Mouse (Mus musculus) hindlimb bud, embryonic 11.5 days (tissue): ENCODE results near the gene Rasl10b.

Source experiments
- DNase-seq: peaks from one replicate; pipeline ENCODE4 v3.0.0-alpha.2; 2012; ENCODE audit warnings: low read depth, low spot score; ENCODE audit errors: extremely low spot score

Gene Rasl10b

GRCm38 (mm10) chr11:83429355-83429754 lies 20.4 kb downstream of the Rasl10b start, which contains the start of gene Gas2l2:
TSS of gene Gas2l2 (minus strand) at chr11:83429455.
- no peak for DNase-seq

DNA sequence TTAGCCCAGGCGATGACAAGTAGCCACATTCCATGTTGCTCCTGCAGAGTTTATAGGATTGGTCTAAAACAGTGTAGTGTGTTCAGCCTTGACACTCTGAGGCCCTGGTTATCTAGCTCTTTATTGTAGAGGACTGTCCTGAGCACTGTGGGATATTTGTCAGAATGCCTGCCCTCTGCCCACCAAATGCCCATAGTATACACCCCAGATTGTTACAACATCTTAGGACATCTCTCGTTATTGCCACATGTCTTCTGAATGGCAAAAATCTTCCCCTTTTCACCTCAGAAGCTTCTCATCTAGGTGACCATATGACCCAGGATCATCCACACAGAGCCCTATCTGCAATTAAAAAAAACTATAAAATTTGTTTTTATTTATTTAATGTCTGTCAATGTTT lies 23.6 kb downstream of the Rasl10b start:
- DNase-seq: no peak

DNA sequence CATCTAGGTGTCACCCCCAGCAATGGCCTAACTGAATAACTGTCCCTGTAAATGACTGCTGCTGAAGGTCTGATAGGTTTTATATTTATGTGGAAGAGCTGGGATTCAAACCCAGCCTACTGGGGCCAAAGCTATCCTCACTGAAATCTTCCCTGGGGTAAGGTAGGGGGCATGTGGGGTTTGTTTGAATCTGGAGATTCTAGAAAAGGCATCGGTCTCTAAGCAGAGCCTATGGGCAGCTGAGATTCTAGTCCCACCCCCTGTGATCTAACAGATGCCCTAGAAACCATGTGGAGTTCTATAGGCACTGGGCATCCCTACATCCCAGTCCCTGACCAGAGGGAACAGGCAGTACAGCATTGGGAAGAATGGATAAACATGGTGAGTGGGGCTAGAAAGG lies 28.4 kb downstream of the Rasl10b start, which contains the start of gene 1700020L24Rik:
Gene 1700020L24Rik (plus strand): TSS at position 301 of the 400 bp plus-strand sequence.
- no peak for DNase-seq

DNA sequence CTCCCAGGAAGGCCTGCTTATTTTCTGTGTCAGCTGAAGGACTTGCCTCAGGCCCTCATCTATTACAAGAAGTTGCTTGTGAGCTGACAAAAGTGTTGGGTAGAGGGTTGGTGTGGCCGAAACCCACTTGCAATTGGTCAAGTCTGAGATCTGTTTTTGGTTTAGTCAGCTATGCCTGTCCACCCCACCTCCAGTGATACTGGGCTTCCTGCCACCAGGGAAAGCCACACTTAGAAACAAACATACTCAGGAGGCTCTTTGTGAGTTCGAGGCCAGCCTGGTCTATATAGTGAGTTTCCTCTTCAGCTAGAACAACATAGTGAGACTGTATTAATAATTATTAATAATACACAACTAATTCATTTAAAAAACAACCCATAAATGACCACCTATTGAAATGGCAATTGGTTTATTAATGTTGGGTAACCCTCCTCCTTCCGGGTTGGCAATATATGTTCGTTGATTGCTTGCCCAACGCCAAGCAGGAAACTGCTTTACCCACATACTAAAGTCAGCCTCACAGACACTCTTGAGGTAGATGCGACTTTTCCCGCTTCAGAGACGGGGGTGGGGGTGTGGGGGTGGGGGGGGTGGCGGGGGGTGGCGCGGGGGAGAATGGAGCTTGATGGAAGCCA lies 30.6 kb downstream of the Rasl10b start:
- no peak for DNase-seq

DNA sequence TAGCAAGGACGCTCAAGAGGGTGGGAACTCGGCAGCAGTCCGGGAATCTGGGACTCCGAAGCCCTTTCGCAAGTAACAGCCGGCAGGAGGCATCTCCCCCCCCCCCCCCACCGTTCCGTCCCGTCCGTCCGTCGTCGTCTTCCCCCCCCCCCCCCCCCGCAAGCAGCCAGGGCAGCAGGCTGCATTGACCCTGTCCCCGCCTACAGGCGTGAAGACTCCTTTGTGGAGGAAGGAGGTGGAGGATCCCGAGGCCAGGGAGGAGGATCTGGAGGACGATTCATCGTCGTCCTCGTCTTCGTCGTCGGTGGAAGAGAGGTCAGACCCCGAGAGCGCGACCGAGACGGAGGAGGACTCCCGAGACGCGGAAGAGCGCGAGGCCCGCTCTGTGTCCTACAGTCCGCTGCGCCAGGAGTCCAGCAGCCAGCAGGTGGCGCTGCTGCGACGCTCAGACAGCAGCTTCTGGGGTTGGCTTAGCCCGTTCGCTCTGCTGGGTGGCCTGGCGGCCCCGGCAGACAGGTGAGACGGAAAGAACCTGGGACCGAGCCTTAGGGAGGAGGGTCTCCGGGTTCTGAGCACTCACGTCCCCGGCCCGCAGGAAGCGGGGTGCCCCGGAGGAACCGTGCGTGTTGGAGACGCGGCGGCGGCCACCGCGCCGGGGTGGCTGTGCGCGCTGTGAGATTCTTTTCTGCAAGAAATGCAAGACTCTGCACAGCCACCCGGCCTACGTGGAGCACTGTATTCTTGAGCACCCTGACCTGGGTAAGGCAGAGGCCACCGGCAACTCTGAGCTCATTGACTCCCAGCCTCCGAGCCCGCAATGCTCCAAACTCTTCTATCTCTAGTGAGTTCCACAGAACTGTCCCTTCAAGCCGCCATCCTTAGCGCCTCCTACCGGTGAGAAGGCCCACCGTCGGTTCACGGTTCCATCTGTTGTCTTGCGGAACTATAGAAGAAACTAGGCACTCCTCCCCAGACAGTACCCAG lies 31.4 kb downstream of the Rasl10b start:
- peak; percentile 90 for DNase-seq

GRCm38 (mm10) chr11:83441235-83441634 lies 32.3 kb downstream of the Rasl10b start:
- no peak for DNase-seq

DNA sequence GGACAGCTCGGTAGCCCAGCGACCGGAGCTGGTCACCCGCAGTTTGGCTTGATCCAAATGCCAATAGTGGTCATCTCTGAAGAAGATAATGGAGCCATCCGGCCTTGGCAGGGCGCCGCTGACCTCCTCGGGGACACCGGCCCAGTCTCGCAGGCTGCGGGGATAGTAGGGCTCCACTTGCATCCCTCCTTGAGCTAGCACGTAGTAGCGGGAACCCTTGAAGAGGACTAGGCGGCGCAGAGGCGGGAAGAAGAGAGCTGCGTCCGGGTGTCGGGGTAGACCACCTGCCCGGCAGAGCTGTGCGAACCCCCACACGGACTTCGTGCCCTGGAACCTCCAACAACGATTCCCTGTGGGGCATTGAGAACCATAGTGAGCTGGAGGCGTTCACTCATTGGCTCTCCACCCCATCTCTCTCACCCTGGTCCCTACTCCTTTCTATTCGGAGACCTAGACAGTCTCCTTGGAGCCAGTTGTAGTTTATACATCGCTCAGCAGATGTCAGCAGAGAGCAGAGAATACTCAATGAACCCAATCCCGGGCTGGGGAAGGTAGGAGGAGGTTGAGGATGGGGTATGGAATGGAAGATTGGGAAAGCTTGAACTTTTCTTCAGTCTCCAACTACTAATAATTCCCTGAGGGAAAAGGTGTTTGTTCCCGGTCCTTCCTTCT lies 33.8 kb downstream of the Rasl10b start:
- DNase-seq: peak; percentile 70

GRCm38 (mm10) chr11:83443824-83444223 lies 34.9 kb downstream of the Rasl10b start:
- no peak for DNase-seq

GRCm38 (mm10) chr11:83445001-83445400 lies 36.1 kb downstream of the Rasl10b start:
- DNase-seq: no peak

GRCm38 (mm10) chr11:83447612-83448011 lies 38.7 kb downstream of the Rasl10b start:
- no peak for DNase-seq

- DNase-seq: no peak
These were observed 39.3 kb downstream of the Rasl10b start for GRCm38 (mm10) chr11:83448021-83448926.

DNA sequence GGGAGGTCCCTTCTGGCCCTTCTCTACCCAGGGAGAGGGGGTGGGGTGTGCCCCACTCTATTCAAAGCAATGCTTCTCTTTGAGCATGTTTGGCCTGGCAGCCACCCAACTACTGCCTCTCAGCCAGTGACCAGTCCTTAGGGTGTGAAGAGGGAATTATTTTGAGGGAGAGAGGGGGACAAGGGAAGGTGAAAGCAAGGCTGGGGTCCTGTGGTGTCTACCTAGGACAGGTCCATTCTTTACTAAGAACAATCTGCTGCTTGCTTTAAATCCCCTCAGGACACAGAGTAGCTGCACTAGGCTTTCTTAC lies 39.9 kb downstream of the Rasl10b start:
- DNase-seq: no peak

GRCm38 (mm10) chr11:83449298-83449697 lies 40.4 kb downstream of the Rasl10b start:
- no peak for DNase-seq

DNA sequence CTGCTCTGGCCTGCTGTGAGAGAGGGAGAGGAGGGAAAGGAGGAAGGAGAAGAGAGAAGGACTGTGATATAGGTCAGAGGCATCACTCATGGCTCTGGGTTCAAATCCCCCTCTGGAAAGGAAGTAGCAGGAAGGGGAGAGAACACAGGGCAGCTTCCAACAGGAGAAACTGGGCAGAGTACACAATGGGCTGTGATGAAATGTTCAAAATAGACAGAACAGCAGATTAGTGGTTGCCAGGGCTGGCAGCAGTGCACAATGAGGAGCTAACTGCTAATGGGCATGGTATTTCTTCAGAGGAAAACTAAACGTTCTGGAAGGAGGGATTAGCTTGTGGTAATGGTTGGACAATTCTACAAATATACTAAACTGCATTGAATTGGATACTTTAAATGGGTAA lies 41.6 kb downstream of the Rasl10b start:
- DNase-seq: no peak

GRCm38 (mm10) chr11:83451281-83451680 lies 42.3 kb downstream of the Rasl10b start:
- DNase-seq: no peak

DNA sequence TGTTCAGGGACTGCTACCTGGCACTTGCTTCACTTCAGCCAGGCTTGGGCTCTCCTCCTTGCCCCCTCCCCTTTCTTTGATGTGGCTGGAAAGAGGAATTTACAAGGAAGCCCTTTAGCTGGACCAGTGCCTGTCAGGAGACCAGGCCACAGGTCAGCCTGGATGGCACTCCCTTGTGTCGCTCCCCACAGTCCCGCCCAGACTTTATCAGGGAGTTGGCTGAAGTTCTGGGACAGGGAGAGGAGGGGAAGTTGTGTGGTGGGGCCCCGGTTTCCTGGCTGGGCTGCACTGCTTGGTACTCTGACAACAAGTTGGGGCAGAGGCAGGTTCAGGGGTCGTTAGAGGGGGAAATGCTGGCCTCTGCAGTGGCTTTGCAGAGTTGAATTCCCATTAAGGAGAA lies 45.6 kb downstream of the Rasl10b start:
- DNase-seq: no peak

GRCm38 (mm10) chr11:83455608-83456007 lies 46.7 kb downstream of the Rasl10b start:
- no peak for DNase-seq

- no peak for DNase-seq
These were observed 48.3 kb downstream of the Rasl10b start for GRCm38 (mm10) chr11:83457257-83457656.

- no peak for DNase-seq
These were observed 49.1 kb downstream of the Rasl10b start for GRCm38 (mm10) chr11:83457912-83458601.

GRCm38 (mm10) chr11:83461462-83462027 lies 52.6 kb downstream of the Rasl10b start:
- DNase-seq: no peak
